Mouse (Mus musculus) kidney, postnatal 0 days (tissue): Measurements from ENCODE around the gene Fbxo24. TPM values are rescaled to one million over a fixed set of nuclear protein-coding genes. Genes with fewer than 3 reads are reported as not detected.

Source experiments
- ATAC-seq: fragments of 200-750 bp; cut with Nextera tagmentation; replicated peaks from 2 replicates; pipeline ENCODE4 v1.8.0; 2017; ENCODE audit warnings: low read depth, moderate number of reproducible peaks, moderate TSS enrichment, moderate library complexity; ENCODE audit not compliant: low FRiP score
- DNase-seq: peaks from one replicate; pipeline ENCODE4 v3.0.0-alpha.2; 2016; ENCODE audit warnings: low spot score
- H3K27ac ChIP-seq: fragments of 300-500 bp; sonication (generic); 2 replicates; pipeline ENCODE4 v1.5.1; 2014; ENCODE audit warnings: mild to moderate bottlenecking
- H3K27me3 ChIP-seq: fragments of 300-500 bp; sonication (generic); 2 replicates; pipeline ENCODE4 v1.6.1; 2014; ENCODE audit warnings: low read length, mixed read lengths; ENCODE audit not compliant: insufficient read depth
- H3K36me3 ChIP-seq: fragments of 300-500 bp; sonication (generic); 2 replicates; pipeline ENCODE4 v1.6.1; 2014; ENCODE audit warnings: low read length, mixed read lengths; ENCODE audit not compliant: insufficient read depth
- H3K4me1 ChIP-seq: fragments of 300-500 bp; sonication (generic); replicated peaks from 2 replicates; pipeline ENCODE4 v1.6.1; 2014; ENCODE audit warnings: antibody characterized with exemption, low read length, mixed read lengths; ENCODE audit not compliant: insufficient read depth
- H3K4me2 ChIP-seq: fragments of 300-500 bp; sonication (generic); 2 replicates; pipeline ENCODE4 v1.6.1; 2014; ENCODE audit warnings: mild to moderate bottlenecking, low read length, moderate library complexity, mixed read lengths
- H3K4me3 ChIP-seq: fragments of 300-500 bp; sonication (generic); replicated peaks from 2 replicates; pipeline ENCODE4 v1.5.1; 2014; ENCODE audit warnings: low read depth, low read length
- H3K9ac ChIP-seq: fragments of 300-500 bp; sonication (generic); 2 replicates; pipeline ENCODE4 v1.6.1; 2014; ENCODE audit warnings: low read depth, low read length
- H3K9me3 ChIP-seq: fragments of 300-500 bp; sonication (generic); replicated peaks from 2 replicates; pipeline ENCODE4 v1.6.1; 2016; ENCODE audit warnings: low read length, inconsistent platforms, mixed read lengths
- CTCF ChIP-seq: IDR thresholded peaks from 2 replicates; pipeline ENCODE4 v1.5.1; 2016; ENCODE audit warnings: antibody characterized with exemption, low read depth, mild to moderate bottlenecking, moderate library complexity
- WGBS: fragments of 180-500 bp; shearing (Covaris S2); extraction: QIAGEN DNeasy Blood & Tissue Kit; methylation state at CpG from one replicate; pipeline ENCODE4 v1.1.7; 2014; 5-methylcytosine and 5-hydroxymethylcytosine counted together
- polyA plus RNA-seq: library from polyadenylated mRNA; unstranded; fragments of >200 nt; fragmentation: Nextera tagmentation; extraction: Ambion mirVana; gene quantifications from 2 replicates; pipeline ENCODE4 v1.2.1, GENCODE M21; 2015

Fbxo24 gene
- polyA plus RNA-seq, 1 experiment from 2014 or later, result 0.17 TPM

DNA sequence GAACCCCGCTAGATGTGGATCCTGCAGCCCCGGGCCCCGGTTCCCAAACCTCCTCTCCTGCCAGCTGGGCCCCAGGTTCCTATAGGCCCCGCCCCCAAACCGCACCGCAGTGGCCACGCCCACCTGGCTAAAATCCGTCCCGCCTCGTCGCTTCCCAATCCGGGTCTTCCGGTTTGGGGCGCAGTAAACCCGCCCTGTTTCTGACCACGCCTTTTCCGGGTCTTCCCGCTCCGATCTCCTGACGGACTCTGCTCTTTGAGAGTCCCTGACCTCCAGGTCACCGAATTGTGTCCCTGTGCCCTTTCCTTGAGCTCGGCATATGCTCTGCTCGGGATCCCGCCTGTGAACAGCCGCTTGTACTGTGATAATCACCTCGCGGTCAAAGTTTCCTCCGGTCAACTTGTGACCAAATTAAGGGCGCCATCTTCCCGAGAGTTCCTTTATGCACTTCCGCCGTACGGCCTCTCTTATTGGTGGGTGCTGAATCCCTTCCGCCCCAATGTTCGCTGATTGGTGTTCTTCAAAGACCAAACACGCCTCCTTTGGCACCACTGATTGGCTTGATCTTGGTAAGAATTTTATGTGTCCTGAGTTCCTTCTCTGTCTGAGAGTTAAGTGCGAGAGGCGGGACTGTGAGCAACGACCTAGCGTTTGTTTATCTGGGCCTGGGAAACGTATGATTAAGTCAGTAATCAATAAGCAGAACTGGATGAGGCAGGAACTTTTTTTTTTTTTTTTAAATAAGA lies 28.0 kb downstream of the Fbxo24 start, which contains the start of gene Mospd3:
TSS of gene Mospd3 (minus strand) at position 440 of the 746 bp plus-strand sequence.
- DNase-seq, result peak; percentile 100
- Histone ChIP-seq H3K4me3 (peak within 1 kb of the TSS; percentile 72), H3K9me3 (no peaks in the 10 kb centered on the region), H3K4me2 (peak within 1 kb of the TSS; percentile 97), H3K27ac (peak within 1 kb of the TSS; percentile 83), H3K4me1 (peaks cover 10% of the 10 kb centered on the region), H3K27me3 (no peaks in the 10 kb centered on the region), H3K36me3 (no peaks in the 10 kb centered on the region), H3K9ac (peak within 1 kb of the TSS; percentile 78)
- ATAC-seq, result peak; percentile 93
- no peak; the same call in 1 of the 2 replicates for TF ChIP-seq CTCF
- under 1% methylated on average over 41 of the region's 41 CpGs for WGBS

DNA sequence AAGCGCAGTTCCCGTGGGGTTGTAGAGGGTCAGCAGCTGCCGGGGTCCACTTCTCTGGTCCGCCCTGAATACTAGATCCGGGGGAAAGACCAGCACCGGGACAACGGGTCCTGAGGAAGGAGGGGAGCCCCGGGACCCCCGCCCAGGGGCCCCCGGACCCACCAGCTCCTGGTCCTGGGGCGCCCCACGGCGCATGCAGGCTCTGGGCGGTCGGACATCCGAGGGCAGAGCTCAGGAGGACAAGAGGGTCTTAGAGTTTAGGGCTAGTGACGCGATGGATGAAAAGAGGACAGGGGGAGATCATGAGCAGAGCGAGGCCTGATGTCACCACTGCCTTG lies 28.6 kb downstream of the Fbxo24 start:
- H3K9me3 ChIP-seq, result no peaks in the 10 kb centered on the region
- DNase-seq (no peak), ATAC-seq (peak; percentile 2; the same call in 1 of the 2 replicates)
- H3K36me3 ChIP-seq, result no peaks in the 10 kb centered on the region
- H3K27ac ChIP-seq, result peak overlapping the region; percentile 83
- peak overlapping the region; percentile 97 for H3K4me2 ChIP-seq
- H3K4me1 ChIP-seq, result peaks cover 10% of the 10 kb centered on the region
- no peaks in the 10 kb centered on the region for H3K27me3 ChIP-seq
- peak overlapping the region; percentile 78 for H3K9ac ChIP-seq
- TF ChIP-seq CTCF, result no peak
- under 1% methylated on average over 19 of the region's 19 CpGs for WGBS
- peak overlapping the region; percentile 72 for H3K4me3 ChIP-seq

DNA sequence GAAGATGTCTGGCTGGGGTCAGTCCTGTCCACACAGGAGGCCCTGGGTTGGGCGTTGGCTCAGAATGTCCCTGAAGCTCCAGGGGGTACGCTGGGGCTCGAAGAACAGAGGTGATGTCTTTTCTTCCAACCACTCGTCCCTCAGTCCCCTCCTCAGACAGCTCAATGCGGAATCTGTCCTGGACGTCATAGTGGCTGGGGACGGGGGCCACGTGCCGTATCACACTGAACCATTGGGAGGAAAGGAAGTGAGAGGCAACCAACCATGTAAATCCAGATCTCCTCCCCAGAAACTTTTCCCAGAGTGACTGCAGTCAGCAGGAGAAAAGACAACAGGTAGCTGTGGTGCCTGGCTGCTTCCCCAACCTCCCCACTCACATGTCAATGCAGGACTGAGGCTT lies 29.2 kb downstream of the Fbxo24 start:
- Histone ChIP-seq H3K4me3 (peak overlapping the region; percentile 72), H3K9me3 (no peaks in the 10 kb centered on the region)

DNA sequence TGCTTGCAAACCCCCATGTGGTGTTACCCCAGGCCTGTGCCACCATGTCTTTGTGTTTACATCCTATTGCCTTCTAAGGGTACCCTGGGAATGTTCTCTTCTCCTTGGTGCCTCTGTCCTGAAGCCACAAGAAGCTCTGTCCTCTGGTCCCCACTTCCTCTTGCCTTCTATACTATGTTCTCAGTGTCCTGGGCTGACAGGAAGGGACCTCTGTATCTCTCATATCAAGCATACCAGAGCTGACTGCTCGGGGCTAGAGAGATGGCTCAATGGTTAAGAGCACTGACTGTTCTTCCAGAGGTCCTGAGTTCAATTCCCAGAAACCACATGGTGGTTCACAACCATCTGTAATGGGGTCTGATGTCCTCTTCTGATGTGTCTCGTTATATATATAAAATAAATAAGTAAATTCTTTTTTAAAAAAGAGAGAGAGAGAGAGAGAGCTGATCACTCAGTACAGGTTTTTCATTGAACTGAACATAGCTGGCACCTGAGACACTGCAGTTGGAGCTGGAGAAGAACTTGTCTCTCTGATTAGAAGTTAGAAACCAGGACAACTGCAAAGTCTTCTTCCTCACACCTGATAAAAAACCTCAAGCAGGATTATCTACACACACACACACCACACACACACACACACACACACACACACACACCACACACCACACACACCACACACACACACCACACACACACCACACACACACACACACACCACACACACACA lies 30.5 kb downstream of the Fbxo24 start:
- ATAC-seq (no peak), DNase-seq (no peak)
- H3K4me1 ChIP-seq, result peaks cover 10% of the 10 kb centered on the region
- WGBS, result 72% methylated on average over 2 of the region's 2 CpGs
- TF ChIP-seq CTCF, result no peak
- no peaks in the 10 kb centered on the region for H3K36me3 ChIP-seq
- H3K4me2 ChIP-seq, result no peak overlapping the region
- no peak overlapping the region for H3K9ac ChIP-seq
- no peaks in the 10 kb centered on the region for H3K27me3 ChIP-seq
- H3K9me3 ChIP-seq, result no peaks in the 10 kb centered on the region
- H3K27ac ChIP-seq, result no peak overlapping the region
- H3K4me3 ChIP-seq, result no peak overlapping the region

More for the DNA sequence above, 29.2 kb downstream of the Fbxo24 start:
- no peaks in the 10 kb centered on the region for H3K27me3 ChIP-seq
- H3K27ac ChIP-seq, result peak overlapping the region; percentile 83
- H3K9ac ChIP-seq, result peak overlapping the region; percentile 78
- 34% methylated on average over 9 of the region's 9 CpGs for WGBS
- ATAC-seq, result no peak
- H3K36me3 ChIP-seq, result no peaks in the 10 kb centered on the region
- TF ChIP-seq CTCF, result no peak
- DNase-seq, result peak; percentile 43
- H3K4me1 ChIP-seq, result peaks cover 10% of the 10 kb centered on the region
- H3K4me2 ChIP-seq, result peak overlapping the region; percentile 97

- H3K4me2 ChIP-seq, result no peak overlapping the region
- no peak overlapping the region for H3K27ac ChIP-seq
- no peaks in the 10 kb centered on the region for H3K9me3 ChIP-seq
- H3K36me3 ChIP-seq, result no peaks in the 10 kb centered on the region
- H3K27me3 ChIP-seq, result no peaks in the 10 kb centered on the region
- DNase-seq (no peak), ATAC-seq (no peak)
- H3K4me1 ChIP-seq, result peaks cover 6% of the 10 kb centered on the region
- WGBS, result 97% methylated on average over 6 of the region's 6 CpGs
- no peak overlapping the region for H3K4me3 ChIP-seq
- TF ChIP-seq CTCF, result no peak
- H3K9ac ChIP-seq, result no peak overlapping the region
Observed at GRCm38 (mm10) chr5:137597625-137598024, 31.2 kb downstream of the Fbxo24 start.

DNA sequence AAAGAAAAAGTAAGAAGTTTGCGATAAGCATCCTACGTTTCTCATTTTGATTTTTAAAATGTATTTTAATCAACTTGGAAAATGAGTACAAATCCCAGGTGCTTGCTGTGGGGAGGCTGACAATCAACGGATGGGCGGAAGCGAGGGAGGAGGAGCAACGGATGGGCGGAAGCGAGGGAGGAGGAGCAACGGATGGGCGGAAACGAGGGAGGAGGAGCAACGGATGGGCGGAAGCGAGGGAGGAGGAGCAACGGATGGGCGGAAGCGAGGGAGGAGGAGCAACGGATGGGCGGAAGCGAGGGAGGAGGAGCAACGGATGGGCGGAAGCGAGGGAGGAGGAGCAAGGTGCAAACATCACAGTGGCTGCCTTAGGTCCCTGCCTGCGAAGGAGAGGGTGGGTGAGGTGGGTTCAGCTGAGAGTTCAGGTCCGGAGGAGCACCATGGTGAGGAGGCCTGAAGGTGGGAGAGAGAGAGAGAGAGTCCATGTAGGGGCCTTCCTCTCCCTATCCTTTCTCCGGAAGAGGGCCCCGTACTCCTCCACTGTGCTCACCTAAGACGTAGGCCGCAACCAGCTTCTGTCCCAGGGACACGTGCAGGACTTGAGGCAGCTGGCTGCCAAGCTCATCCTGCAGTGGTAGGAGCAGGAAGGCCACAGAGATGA lies 32.1 kb downstream of the Fbxo24 start:
- Histone ChIP-seq H3K9ac (no peak overlapping the region), H3K4me1 (peaks cover 6% of the 10 kb centered on the region; the same call in 1 of the 2 replicates), H3K27me3 (no peaks in the 10 kb centered on the region), H3K27ac (peak overlapping the region; percentile 14; the same call in 1 of the 2 replicates), H3K36me3 (no peaks in the 10 kb centered on the region), H3K4me2 (peak overlapping the region; percentile 31; the same call in 1 of the 2 replicates), H3K9me3 (no peaks in the 10 kb centered on the region), H3K4me3 (no peak overlapping the region)
- TF ChIP-seq CTCF, result no peak
- 29% methylated on average over 29 of the region's 30 CpGs for WGBS
- ATAC-seq (no peak), DNase-seq (peak; percentile 45)
